Mouse (Mus musculus): ENCODE results near the gene Rapgefl1. TPM values are rescaled to one million over a fixed set of nuclear protein-coding genes. Genes with fewer than 3 reads are reported as not detected.
"Not testable (repeated sequence)": the region's sequence is repeated elsewhere in the genome, so short reads cannot be mapped to it uniquely, and the experiment has no call there.

Rapgefl1 gene
- polyA plus RNA-seq, 1 experiment from 2014 or later = 1.1 TPM

DNA sequence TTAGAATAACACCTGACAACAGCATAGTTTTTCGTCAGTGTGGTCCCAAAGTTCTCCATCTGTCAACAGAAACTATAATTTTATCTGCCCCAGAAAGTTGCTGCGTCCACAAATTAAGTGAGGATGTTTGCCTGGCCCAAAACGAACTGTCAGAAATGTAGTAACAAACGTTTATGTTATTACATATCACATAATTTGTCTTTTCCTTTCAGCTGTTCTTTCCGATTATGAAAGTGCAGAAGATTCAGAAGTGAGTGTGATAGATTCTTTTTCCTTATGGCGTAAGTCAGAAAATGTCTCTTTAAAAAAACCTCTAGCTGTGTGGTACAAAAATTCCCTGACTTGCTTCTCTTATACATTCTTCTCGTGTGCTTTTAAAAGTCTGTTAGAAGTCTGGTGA, 25.9 kb upstream of the Rapgefl1 start:
- no peak for DNase-seq (ENCODE audit: low spot score)

DNA sequence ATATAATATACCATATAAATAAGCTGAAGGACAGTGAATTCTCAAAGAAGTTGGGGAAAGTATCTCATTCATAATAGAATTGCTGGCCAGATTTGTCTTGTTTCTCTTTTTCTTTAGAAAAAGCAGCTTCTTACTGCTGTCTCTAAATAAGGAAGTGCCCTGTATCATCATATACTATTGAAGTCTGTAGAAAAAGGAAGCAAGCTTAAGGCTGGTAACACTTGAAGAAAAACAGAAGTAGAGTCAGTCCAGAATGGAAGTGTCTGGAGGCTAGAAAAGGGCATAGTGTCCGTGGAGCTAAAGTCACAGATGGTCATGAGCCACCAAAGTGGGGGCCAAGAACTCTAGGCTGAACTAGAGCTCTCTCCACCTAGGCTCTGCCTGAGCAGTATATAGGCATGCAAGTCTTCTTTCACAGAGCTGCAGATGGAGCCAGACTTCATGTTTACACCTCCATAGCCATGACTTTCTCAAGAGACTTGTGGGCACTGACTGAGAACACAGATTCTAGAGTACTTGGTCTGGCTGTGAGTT, 19.8 kb upstream of the Rapgefl1 start:
- DNase-seq (ENCODE audit: low spot score) = no peak

DNA sequence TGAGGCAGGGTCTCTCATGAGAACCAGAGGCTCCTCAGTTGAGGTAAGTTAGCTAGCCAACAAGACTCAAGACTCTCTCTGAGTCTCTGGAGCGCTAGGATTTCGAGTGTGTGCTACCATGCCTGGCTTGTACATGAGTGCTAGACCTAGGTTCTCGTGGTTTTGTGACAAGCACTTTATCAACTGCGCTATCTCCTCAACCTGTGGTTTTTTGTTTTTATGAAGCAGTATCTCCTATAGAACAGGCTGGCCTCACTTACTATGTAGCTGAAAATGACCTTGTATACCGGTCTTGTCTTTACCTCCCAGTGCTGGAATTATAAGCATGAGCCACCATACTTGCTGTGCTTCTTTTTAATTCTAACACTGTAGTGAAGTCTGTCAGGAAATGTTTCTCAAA, 15.6 kb upstream of the Rapgefl1 start:
- DNase-seq (ENCODE audit: low spot score) = no peak

DNA sequence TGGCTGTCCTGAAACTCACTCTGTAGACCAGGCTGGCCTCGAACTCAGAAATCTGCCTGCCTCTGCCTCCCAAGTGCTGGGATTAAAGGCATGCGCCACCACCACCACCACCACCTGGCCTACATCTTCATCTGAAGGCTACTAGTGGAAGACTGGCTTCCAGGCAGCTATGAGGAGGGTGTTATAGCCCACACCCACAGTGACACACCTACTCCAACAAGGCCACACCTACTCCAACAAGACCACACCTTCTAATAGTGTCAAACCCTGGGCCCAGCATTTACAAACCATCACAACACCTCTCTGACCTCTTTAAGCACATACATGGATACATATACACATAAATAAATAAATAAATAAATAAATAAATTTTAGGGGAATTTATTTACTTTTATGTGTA, 10.5 kb upstream of the Rapgefl1 start:
- DNase-seq (ENCODE audit: low spot score) = not testable (repeated sequence)

DNA sequence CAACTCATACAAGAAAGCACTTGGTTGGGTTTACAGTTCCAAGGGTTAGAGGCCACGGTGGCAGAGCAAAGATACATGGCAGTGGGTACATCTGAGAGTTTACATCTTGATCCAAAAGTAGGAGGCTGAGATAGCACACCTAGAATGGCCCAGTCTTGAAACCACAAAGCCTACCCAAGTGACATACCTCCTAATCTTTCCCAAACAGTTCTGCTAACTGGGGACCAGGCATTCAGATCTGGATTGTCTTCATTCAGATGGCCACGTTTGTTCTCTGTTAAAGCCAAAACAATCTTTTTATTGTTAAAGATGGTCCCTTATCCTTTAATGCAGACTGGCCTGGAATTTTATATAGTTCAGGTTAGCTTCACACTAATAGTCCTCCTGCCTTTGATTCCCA, 8.7 kb upstream of the Rapgefl1 start:
- no peak for DNase-seq (ENCODE audit: low spot score)

DNA sequence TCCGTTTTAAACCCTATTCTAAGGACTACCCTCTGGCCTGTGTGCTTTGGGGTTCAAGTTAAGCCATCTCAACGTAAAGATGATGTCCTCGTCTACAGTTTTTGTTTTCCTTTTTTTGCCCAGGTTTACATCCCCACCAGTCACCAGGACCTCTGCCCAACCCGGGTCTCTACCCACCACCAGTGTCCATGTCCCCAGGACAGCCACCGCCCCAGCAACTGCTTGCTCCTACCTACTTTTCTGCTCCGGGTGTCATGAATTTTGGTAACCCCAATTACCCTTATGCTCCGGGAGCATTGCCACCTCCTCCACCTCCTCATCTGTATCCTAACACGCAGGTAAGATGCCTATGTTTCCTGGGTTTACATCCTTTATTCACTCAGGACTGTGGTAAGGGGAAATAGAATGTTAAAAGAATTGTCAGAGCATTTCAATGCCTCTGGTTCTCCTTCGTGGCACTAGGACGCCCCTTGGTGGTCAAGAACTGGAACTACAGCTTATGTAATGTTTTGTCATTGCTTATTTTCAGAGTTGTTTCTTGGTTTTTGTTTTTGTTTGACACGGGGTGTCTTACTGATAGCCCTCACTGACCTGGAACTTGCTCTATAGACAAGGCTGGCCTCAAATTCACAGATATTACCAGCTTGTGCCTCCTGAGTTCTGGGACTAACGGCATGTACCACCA, 7.4 kb upstream of the Rapgefl1 start:
- DNase-seq (ENCODE audit: low spot score) = peak; percentile 66

DNA sequence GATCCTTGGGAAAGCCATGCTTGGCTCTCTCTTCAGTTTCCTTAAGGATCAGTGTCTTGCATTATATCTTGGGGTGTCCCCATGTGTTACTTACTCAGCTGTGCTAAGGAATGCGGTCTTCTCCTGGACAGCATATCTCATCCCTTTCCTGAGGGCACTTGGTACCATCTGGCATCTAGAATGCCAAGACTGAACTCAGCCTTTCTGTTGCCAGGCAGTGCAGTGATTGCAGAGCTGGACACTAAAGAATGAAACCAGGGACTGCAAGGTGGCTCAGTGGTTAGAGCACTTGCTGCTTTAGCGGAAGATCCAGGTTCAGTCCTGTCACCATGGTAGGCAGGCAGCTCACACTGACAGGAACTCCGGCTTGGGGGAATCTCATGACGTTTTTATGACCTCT, 6.7 kb upstream of the Rapgefl1 start:
- no peak for DNase-seq (ENCODE audit: low spot score)

DNA sequence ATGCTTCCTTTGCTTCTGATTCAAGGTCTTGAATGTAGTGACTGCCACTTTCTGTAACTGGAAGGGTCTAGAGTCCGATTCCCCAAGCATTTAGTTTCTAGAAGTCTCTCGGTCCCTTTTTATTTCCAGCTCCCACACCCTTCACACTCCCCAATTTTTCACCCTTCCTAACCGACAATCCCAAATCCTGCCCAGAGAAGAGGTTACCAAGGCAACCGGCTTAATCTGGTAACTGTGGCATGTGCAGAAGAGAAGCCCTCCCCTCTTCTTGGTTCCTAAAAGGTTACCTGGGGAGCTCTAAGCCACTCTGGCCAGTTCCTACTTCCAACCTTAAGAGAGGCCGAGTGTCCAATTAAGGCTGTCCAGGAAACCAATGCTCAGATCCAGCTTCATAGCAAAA, 1.3 kb upstream of the Rapgefl1 start:
- no peak for DNase-seq (ENCODE audit: low spot score)

DNA sequence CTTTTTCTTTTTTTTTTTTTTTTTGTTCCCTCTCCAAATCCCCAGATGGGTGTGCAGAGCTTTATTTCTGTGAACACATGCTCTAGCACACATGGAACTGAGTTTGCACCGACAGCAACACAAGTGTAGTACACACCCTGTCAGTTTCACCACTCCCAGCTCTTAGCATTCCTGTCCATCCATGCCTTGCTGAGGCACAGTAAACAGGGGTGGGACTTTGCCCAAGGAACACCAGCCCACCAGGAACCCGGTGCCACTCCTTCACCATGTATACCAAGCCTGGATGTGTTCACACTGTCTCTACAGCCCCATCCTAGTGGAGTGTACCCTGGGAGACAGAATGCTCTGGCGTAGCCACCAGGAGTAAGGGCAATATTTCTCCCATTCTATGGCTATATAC, 860 bp upstream of the Rapgefl1 start:
- no peak for DNase-seq (ENCODE audit: low spot score)

DNA sequence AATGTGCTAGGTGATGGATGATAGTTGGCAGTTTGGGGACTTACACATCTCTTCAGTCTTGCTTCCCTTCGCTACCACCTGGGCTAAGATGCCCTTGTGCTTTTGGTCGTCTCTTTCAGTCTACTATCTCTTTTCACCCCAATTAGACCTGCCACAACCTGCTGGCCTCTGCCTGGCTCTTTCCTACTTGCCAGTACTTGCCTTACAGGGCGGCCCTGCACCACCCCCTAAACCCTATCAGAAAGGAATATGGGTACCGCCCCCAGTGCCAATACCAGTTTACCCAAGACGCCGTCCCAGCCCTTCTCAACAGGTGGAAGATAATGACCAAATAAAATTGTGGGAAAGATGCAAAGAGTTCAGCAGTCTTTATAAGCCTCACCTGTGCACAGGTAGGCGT, 457 bp upstream of the Rapgefl1 start:
- DNase-seq (ENCODE audit: low spot score) = no peak

DNA sequence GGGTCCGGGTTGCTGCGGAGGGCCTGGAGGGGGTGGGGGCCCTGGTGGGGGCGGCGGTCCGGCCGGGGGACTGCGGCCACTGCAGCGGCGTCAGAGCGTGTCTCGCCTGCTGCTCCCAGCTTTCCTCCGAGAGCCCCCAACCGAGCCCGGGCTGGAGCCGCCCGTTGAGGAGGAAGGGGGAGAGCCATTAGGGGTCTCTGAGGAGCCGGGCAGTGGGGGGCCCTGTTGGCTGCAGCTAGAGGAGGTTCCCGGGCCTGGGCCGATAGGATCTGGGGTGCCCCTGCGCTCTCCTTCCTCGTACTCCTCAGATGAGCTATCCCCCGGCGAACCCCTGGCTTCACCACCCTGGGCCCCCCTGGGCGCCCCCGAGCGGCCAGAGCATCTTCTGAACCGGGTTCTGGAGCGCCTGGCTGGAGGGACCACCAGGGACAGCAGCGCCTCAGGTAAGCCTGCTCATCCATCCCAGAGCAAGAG, 683 bp downstream of the Rapgefl1 start:
- peak; percentile 27 for DNase-seq (ENCODE audit: low spot score)

DNA sequence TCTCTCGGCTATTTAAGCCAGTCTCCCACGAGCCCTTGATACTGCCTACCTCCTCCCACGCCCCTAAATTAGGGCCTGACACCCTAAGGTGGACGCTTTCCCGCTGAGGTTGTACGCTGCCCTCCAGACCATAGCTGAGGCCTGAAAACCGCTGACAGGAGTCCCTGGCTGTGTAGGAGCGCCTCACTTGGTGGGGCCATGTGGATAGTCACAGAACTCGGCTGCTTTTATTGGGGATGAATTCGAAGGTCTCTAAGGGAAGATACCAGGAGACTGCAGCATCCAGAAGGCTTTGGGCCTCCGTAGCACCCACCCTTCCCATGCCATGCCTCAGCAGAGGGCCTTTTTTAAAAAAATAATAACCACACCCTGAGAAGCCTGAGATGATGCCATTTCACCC, 1.3 kb downstream of the Rapgefl1 start:
- no peak for DNase-seq (ENCODE audit: low spot score)

DNA sequence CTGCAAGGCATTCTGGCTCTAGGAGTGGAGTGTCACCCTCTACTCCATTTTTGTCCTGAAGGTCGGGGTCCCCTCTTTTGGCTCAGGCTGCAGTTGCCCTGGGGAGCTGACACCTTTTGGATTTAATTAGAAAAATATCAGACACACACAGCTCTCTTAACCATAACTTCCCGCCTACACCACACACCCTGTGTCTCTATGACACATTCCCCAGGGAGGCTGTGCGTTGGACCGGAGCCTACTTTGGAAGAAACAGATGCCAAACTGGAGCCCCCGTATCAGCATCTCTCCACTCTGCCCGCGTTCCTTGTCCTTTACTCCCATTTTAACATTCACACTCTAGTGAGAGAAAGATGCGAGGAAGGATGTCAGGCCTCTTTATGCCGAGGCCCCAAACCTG, 1.9 kb downstream of the Rapgefl1 start:
- DNase-seq (ENCODE audit: low spot score) = no peak

DNA sequence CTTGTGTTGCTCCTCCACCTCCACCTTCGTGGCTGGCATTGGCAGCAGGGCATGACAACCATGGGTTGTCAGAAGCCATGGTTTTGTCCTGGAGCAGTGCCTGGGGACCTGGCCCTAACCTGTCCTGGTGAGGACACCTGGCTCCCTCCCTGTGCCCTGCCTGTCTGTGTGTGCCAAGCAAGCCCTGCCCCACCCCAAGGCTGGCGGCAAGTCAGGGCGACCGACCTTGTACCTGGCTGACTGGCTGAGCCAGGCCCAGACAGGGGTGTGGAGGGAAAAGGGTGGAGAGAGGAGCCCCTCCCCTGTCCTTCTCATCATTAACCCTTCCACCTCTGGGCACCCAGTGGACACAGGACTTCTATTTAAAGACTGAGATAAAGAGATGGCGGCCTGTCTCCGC, 2.8 kb downstream of the Rapgefl1 start:
- DNase-seq (ENCODE audit: low spot score) = no peak

DNA sequence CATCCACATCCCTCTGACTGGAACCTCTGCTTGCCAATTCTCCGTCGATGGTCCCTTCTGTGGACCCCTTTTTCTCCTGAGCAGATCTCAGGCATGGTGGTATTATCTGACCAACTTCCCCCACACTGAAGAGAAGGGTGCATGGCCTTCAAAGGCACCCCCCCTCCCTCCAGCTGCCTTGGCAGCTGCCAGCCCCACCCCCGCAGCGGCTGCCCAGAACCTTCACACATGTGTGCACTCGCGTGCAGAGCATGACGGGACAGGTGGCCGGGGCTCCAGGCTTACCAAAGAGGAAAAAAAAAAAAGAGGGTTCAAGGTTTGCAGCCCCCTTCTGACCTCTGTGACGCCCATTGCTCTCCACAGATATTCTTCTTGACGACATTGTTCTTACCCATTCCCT, 3.3 kb downstream of the Rapgefl1 start:
- DNase-seq (ENCODE audit: low spot score) = peak; percentile 52

DNA sequence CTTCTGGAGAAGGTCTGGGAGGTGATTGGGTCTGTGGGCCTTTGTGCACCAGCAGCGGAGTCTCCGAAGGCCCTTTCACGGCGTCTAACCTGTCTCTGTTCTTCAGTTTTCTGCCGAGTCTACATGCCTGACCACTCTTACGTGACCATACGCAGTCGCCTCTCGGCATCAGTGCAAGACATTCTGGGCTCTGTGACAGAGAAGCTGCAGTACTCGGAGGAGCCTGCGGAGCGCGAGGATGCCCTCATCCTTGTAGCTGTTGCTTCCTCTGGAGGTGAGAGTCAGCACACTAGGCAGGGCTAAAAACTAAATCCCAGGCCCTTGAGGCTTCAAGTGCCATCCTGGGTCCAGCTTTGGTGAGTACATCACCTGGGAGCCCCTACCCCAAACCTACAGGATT, 9.4 kb downstream of the Rapgefl1 start:
- no peak for DNase-seq (ENCODE audit: low spot score)

DNA sequence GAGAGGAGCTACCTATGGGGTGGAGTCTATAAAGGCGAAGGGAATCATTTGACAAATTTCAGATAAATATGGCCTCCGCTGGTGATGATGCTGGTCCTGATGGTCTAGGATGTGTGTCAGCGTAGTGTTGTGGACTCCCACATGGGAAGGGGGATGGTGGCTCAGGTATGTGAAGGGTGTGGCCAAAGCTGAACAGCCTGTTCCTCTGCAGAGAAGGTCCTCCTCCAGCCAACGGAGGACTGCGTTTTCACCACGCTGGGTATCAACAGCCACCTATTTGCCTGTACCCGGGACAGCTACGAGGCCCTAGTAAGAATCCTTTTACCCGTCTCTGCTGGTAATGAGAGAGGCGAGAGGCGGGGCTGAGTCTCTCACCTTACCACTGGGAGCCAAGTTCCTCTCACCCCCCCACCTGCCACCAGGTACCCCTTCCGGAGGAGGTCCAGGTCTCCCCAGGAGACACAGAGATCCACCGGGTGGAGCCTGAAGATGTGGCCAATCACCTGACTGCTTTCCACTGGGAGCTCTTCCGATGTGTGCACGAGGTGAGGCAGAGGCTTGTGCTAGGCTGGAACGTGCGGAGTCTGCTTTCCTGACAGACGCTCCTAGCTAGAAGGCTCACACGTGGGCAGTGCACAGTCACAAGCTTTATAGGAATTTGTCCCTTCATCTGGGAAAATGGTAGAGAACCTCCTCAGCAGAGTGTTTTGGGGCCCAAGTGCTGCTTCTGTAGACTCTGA, 10.4 kb downstream of the Rapgefl1 start:
- no peak for DNase-seq (ENCODE audit: low spot score)

DNA sequence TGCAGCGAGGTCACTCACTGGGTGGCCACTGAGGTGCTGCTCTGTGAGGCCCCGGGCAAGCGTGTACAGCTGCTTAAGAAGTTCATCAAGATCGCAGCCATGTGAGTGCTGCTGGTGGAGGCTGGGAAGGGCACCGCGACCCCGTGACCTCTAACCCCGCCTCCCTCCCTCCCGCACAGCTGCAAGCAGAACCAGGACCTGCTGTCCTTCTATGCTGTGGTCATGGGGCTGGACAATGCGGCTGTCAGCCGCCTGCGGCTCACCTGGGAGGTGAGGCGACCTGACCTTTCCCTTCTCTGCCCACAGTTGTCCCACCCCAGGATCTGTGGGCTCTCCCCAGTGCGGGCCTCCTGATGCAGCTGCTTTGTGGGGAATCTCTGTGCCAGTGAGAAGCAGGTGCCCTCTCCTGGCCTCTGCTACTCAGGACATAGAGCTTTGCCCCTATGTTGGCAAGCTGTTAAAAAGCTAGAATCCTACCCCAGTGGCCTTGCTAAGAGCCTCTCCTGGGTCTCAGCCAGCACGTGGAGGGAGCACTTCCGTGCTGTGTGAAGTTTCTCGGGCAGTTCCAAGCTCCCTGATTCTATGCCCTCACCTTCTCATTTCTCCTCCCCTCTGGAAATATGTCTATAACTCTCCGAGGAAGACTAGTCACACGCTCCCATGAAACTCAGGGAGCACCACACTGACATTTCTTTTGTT, 12.8 kb downstream of the Rapgefl1 start:
- DNase-seq (ENCODE audit: low spot score) = no peak

DNA sequence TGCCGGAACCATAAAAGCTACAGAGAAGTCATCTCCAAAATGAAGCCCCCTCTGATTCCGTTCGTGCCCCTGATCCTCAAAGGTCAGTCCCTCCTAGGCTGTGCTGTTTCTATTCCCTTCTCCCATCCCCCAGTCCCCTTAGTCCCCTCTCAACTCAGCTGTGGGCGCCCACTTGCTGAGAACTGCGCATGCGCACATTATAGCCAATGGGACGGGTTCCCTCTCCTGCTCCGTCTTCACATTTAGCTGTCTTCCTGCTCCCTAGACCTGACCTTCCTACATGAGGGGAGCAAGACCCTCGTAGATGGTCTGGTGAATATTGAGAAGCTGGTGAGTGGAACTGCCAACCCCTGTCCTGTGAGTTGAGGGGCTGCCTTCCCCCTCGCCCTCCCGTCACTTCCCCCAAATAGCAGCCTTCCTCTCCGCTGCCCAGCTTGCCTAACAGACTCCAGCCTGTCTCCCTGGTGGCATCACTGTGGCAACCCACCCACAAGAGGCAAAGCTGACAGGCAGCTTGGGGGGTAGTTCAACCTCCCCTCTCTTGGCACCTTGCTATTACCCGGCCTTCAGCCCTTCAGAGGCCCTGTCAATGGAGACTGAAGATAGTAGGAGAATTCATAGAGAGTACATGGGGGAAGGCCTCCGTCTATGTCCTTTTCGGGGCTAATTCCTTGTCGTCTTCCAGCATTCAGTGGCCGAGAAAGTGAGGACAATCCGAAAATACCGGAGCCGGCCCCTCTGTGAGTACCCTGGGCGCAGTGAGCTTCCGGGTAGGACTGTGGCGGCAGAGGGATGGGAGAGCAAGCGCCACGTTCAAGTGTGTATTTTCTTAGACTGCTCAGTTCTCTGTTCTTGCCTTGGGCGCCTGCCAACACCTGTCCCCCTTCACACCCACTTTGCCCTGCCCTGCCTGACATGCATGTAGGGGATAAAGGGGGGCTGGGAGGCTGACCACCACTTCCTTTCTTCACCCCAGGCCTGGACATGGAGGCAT, 13.8 kb downstream of the Rapgefl1 start:
- DNase-seq (ENCODE audit: low spot score) = no peak

DNA sequence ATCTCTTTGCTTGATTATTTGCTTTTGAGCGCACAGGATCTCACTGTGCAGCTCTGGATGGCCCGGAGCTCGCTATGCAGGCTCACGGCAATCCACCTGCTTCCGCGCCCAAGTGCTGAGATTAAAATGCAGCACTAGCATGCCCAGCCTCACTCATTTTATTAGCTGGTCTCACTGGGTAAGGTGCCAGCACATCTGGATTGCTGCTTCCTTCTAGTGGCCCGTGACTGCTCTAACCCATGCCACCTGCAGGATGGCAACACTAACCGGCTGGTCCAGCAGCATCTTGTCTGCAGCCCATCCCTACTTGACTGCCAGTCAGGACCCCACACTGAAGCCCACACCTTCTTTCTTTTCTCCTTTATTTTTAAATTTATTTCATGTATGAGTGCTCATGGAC, 17.5 kb downstream of the Rapgefl1 start:
- no peak for DNase-seq (ENCODE audit: low spot score)

DNA sequence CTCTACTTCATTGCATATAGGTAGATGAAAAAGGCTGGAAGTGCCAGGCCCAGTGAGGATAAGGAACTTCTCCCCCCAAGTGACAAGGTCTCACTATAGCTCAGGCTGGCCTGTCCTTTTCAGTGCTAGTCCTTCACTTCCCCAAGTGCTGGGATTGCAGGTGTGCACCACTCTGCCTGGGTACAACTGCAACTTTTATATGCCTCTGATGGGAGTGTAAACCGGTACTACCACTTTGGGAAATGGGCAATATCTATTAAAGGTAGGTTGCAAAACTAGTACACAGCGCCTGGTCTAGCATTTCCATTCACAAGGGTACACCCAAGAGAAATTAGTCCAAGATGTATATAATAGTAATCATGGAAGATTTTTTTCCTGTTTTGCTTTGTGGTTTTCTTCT, 18.1 kb downstream of the Rapgefl1 start:
- DNase-seq (ENCODE audit: low spot score) = no peak

Data from thymus, postnatal 0 days (tissue).